Mouse (Mus musculus) limb, embryonic 11.5 days (tissue): ENCODE measurements around the gene Bloc1s2. TPM values are rescaled to one million over a fixed set of nuclear protein-coding genes. Genes with fewer than 3 reads are reported as not detected.
"Not testable (repeated sequence)": the region's sequence is repeated elsewhere in the genome, so short reads cannot be mapped to it uniquely, and the experiment has no call there.

ENCODE experiments used
- ATAC-seq: fragments of 200-750 bp; cut with Nextera tagmentation; 2 replicates; pipeline ENCODE4 v1.8.0; 2017; ENCODE audit warnings: low read depth; ENCODE audit not compliant: insufficient number of reproducible peaks, low FRiP score, low TSS enrichment
- DNase-seq: peaks from one replicate; pipeline ENCODE4 v3.0.0-alpha.2; 2015; ENCODE audit warnings: low spot score
- H3K27ac ChIP-seq: fragments of 300-500 bp; sonication (generic); replicated peaks from 2 replicates; pipeline ENCODE4 v1.5.1; 2014; ENCODE audit warnings: low read depth, mild to moderate bottlenecking, low read length
- H3K27me3 ChIP-seq: fragments of 300-500 bp; sonication (generic); 2 replicates; pipeline ENCODE4 v1.6.1; 2014; ENCODE audit warnings: mild to moderate bottlenecking, low read length, mixed read lengths; ENCODE audit not compliant: control insufficient read depth, insufficient read depth
- H3K36me3 ChIP-seq: fragments of 300-500 bp; sonication (generic); 2 replicates; pipeline ENCODE4 v1.6.1; 2014; ENCODE audit warnings: mild to moderate bottlenecking, low read length, moderate library complexity, mixed read lengths; ENCODE audit not compliant: control insufficient read depth, insufficient read depth
- H3K4me1 ChIP-seq: fragments of 300-500 bp; sonication (generic); 2 replicates; pipeline ENCODE4 v1.6.1; 2014; ENCODE audit warnings: low read length, mixed read lengths; ENCODE audit not compliant: control insufficient read depth, insufficient read depth
- H3K4me2 ChIP-seq: fragments of 300-500 bp; sonication (generic); 2 replicates; pipeline ENCODE4 v1.6.1; 2014; ENCODE audit warnings: low read depth, mild to moderate bottlenecking, moderate library complexity; ENCODE audit not compliant: severe bottlenecking
- H3K4me3 ChIP-seq: fragments of 300-500 bp; sonication (generic); 2 replicates; pipeline ENCODE4 v1.5.1; 2014; ENCODE audit warnings: low read depth, low read length
- H3K9ac ChIP-seq: fragments of 300-500 bp; sonication (generic); 2 replicates; pipeline ENCODE4 v1.6.1; 2014; ENCODE audit warnings: mild to moderate bottlenecking, low read length
- H3K9me3 ChIP-seq: fragments of 300-500 bp; sonication (generic); 2 replicates; pipeline ENCODE4 v1.6.1; 2016; ENCODE audit warnings: low read length; ENCODE audit not compliant: control insufficient read depth
- WGBS: fragments of 180-500 bp; shearing (Covaris S2); extraction: QIAGEN DNeasy Blood & Tissue Kit; methylation state at CpG from one replicate; pipeline ENCODE4 v1.1.7; 2014; 5-methylcytosine and 5-hydroxymethylcytosine counted together
- polyA plus RNA-seq: library from polyadenylated mRNA; unstranded; fragments of >200 nt; fragmentation: Nextera tagmentation; extraction: Ambion mirVana; gene quantifications from 2 replicates; pipeline ENCODE4 v1.2.1, GENCODE M21; 2014

Bloc1s2 gene
- polyA plus RNA-seq, 1 experiment from 2014 or later: 112 TPM

DNA sequence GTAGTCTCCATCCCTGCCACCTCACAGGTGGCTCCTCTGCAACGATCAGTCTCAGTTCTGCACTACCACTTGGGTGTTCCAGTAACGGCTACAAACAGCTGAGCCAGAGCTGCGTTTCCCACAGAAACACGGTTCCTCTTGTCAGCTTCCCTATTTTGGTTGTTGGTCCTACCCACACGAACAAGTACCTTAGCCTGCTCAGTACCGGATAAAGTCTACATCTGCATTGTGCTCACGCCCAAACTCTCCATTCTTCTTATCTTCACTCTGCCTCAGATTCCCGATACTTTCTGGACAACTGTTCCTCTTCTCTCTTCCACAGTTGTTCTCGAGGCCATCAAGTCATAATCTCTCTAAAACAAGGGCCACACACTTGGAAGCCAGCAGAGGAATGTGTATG lies 1.9 kb downstream of the Bloc1s2 start:
- no peak for DNase-seq
- H3K9me3 ChIP-seq: no peaks in the 10 kb centered on the region
- H3K4me3 ChIP-seq: no peak overlapping the region
- 91% methylated on average over 9 of the region's 9 CpGs for WGBS
- ATAC-seq: no peak
- H3K4me2 ChIP-seq: no peak overlapping the region
- H3K9ac ChIP-seq: no peak overlapping the region
- peaks cover 3% of the 10 kb centered on the region; the same call in 1 of the 2 replicates for H3K4me1 ChIP-seq
- no peaks in the 10 kb centered on the region for H3K27me3 ChIP-seq
- peaks cover 4% of the 10 kb centered on the region; the same call in 1 of the 2 replicates for H3K36me3 ChIP-seq
- H3K27ac ChIP-seq: no peak overlapping the region

DNA sequence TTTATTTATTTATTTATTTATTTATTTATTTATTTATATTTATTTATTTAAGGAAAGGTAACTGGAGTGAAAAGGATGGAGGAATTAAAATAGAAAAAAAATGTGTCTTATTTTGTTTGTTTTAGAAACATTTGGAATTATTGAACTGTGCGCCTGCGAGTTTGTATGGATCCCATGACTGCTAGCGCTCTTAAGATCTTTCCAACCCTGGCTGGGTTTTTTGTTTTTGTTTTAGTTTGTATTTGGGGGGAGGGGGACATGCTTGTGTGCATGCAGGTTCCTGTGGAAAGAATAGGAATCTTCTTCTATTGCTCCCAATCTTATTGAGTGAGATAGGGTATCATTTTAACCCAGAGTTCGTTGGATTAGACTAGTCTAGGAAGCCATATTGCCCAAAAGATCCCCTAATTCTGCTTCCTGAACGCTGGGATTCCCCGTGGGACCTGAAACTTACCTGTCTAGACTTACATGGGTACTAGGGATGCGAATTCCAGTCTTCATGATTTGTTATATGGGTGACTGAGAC lies 10.2 kb downstream of the Bloc1s2 start:
- no peak overlapping the region; the same call in 1 of the 2 replicates for H3K27ac ChIP-seq
- H3K9me3 ChIP-seq: no peaks in the 10 kb centered on the region
- ATAC-seq: no peak

DNA sequence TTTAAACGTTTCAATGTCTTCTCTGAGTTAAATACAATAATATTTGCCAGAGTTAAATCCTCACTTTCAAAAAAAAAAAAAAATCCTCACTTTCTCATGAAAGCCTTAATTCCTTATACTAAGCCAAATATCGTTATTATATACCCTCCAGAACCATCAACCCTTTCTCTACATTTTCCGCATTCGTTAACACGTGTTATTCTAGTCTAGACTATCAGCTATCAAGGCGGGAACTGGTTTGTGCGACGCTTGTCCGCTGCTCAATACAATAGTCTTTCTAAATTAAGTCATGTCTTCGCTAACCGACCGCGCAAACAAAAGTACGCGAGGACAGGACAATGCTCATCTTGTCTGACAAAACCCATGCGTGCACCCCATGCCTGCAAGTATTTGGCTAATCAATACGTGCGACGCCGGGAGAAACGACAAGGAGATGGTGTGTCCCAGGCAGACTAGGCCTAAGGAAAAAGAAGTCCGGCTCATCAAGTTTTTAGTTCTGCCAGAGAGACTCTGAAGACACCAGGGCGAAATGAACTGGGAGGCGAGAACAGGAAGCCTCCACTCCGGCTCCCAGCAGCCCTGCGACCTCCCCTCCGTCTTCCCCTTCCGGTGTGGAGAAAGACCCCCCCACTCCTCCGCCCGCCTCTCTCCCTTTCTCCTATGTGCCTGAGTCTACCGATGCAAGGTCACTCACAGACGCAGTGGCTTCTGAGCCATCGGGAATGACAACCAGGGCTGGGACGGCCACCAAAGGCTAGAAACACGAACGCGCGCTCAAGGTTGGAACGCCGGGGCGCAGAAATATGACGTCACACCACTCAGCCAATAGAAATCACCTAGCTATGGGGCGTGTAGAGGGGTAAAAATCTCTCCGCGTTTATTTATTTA lies 10.9 kb downstream of the Bloc1s2 start, which contains the start of gene Cwf19l1:
TSS of gene Cwf19l1 (minus strand) at position 805 of the 888 bp plus-strand sequence.
- Histone ChIP-seq H3K9ac (peak within 1 kb of the TSS; percentile 78), H3K9me3 (no peaks in the 10 kb centered on the region), H3K4me2 (peak within 1 kb of the TSS; percentile 64), H3K27me3 (no peaks in the 10 kb centered on the region), H3K4me1 (0 out of 2 replicates have a peak, but pooled peaks cover 2% of the 10 kb centered on the region), H3K27ac (peak within 1 kb of the TSS; percentile 93), H3K4me3 (peak within 1 kb of the TSS; percentile 64), H3K36me3 (0 out of 2 replicates have a peak, but pooled peaks cover 2% of the 10 kb centered on the region)
- under 1% methylated on average over 45 of the region's 45 CpGs for WGBS
- ATAC-seq (peak; percentile 68), DNase-seq (peak; percentile 95)

More for the DNA sequence above, 10.2 kb downstream of the Bloc1s2 start:
- Histone ChIP-seq H3K9ac (no peak overlapping the region), H3K4me2 (peak overlapping the region; percentile 43), H3K36me3 (0 out of 2 replicates have a peak, but pooled peaks cover 2% of the 10 kb centered on the region), H3K4me3 (peak overlapping the region; percentile 64; the same call in 1 of the 2 replicates), H3K4me1 (0 out of 2 replicates have a peak, but pooled peaks cover 2% of the 10 kb centered on the region), H3K27me3 (no peaks in the 10 kb centered on the region)
- peak; percentile 26 for DNase-seq
- WGBS: 27% methylated on average over 7 of the region's 7 CpGs

DNA sequence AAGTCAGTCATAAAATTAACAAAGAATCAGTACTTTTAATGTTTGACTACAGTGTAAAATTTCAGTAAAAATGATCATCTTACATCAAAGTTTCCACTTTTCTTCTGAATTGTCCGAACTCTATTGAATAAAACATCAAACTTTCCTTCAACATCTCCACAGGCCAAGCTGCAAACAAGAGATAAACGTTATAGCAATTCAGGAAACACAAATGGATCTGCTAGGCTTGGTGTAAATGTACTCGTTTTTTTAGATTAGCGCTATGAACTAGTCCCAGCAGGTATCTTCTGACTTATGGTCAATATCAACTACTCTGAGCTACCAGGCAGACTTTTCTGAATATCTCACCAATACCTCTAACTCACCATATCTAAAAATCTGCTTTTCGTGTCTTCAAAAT lies 13.3 kb downstream of the Bloc1s2 start:
- H3K4me3 ChIP-seq: no peak overlapping the region
- H3K4me1 ChIP-seq: 0 out of 2 replicates have a peak, but pooled peaks cover 2% of the 10 kb centered on the region
- ATAC-seq (no peak), DNase-seq (no peak)
- no peak overlapping the region for H3K27ac ChIP-seq
- H3K36me3 ChIP-seq: peaks cover 2% of the 10 kb centered on the region; the same call in 1 of the 2 replicates
- no peak overlapping the region for H3K9ac ChIP-seq
- H3K27me3 ChIP-seq: no peaks in the 10 kb centered on the region
- H3K4me2 ChIP-seq: no peak overlapping the region
- WGBS: 92% methylated on average over 5 of the region's 5 CpGs
- no peaks in the 10 kb centered on the region for H3K9me3 ChIP-seq

DNA sequence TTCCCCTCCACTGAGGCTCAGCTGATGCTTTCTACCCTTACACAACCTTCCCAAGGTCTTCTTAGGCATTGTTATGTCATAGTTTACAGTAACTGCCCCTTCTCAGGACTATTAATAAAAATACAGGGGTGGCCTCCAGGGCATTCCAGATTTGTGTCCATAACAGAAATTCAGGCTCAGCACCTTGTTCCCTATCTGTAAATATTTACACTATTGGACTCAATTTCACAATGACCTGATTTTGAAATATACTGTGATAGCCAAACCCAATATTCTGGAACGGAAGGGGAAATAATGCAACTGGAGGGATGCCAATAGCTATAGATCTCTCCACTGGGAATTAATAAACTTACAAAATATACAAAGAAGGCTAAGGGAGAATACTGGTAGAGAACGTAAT lies 17.7 kb downstream of the Bloc1s2 start:
- no peak for ATAC-seq
- Histone ChIP-seq H3K9ac (no peak overlapping the region), H3K36me3 (peaks cover 2% of the 10 kb centered on the region; the same call in 1 of the 2 replicates), H3K27ac (no peak overlapping the region), H3K27me3 (no peaks in the 10 kb centered on the region), H3K4me3 (no peak overlapping the region), H3K4me2 (no peak overlapping the region), H3K4me1 (no peaks in the 10 kb centered on the region), H3K9me3 (no peaks in the 10 kb centered on the region)
- whole genome bisulfite sequencing: 91% methylated on average over 2 of the region's 2 CpGs
- DNase-seq: no peak

DNA sequence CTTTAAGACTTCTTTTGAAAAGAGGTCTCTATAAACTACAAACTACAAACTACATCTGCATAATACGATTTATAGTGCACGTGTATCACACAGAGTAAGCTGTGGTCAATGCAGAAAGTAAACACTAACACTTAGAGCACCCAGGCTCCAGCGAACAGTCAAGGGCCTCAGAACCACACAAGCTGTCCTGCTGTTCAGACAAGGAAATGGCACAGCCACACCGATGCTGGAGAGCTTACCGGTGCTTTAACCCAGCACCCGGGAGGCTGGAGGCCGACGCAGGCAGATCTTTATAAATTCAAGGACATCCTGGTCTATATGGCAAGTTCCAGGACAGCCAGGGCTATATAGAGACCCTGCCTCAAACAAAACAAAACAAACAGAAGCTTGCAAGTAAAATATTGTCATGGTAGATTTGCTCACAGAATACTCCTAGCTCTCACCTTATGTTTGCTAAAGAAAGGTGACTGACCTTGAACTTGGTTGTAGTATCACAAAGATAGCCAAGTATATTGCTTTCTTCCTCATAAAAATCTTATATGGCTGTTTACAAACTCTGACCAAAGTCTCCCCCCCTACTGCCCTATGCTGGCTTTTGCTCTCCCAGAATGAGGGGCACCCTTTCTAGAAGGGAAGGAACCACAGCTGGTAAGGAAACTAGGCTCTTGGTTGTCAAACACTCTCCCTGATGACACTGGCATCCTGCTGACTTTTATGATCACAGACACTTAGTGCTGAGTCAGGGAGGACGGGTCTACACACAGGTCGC lies 18.3 kb downstream of the Bloc1s2 start:
- Histone ChIP-seq H3K27me3 (no peaks in the 10 kb centered on the region), H3K4me3 (no peak overlapping the region), H3K27ac (no peak overlapping the region), H3K4me1 (no peaks in the 10 kb centered on the region), H3K9ac (no peak overlapping the region), H3K4me2 (no peak overlapping the region), H3K9me3 (no peaks in the 10 kb centered on the region), H3K36me3 (peaks cover 7% of the 10 kb centered on the region; the same call in 1 of the 2 replicates)
- 91% methylated on average over 10 of the region's 10 CpGs for WGBS
- DNase-seq (no peak), ATAC-seq (no peak)

DNA sequence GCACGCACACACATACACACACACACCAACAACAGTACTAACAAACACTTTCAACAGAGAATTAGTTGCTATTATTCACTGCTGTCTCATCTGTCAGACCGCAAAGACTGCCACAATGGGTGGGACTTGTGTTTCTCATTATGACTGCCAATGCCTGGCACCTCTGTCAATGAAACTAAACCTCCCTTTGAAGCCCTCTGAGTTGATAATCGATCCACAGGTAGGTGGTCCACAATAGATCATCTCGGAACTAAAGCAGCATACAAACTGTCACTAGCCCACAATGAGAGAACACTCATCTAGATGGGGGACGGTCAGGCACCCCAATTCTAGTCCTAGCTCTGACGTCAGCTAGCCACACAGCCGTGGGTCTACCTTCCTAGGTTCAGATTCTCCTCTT lies 25.1 kb downstream of the Bloc1s2 start:
- no peaks in the 10 kb centered on the region for H3K4me1 ChIP-seq
- no peak overlapping the region for H3K27ac ChIP-seq
- H3K4me3 ChIP-seq: no peak overlapping the region
- WGBS: 94% methylated on average over 7 of the region's 7 CpGs
- H3K36me3 ChIP-seq: peaks cover 8% of the 10 kb centered on the region; the same call in 1 of the 2 replicates
- ATAC-seq: no peak
- no peaks in the 10 kb centered on the region for H3K27me3 ChIP-seq
- no peaks in the 10 kb centered on the region for H3K9me3 ChIP-seq
- no peak overlapping the region for H3K9ac ChIP-seq
- H3K4me2 ChIP-seq: no peak overlapping the region
- no peak for DNase-seq

DNA sequence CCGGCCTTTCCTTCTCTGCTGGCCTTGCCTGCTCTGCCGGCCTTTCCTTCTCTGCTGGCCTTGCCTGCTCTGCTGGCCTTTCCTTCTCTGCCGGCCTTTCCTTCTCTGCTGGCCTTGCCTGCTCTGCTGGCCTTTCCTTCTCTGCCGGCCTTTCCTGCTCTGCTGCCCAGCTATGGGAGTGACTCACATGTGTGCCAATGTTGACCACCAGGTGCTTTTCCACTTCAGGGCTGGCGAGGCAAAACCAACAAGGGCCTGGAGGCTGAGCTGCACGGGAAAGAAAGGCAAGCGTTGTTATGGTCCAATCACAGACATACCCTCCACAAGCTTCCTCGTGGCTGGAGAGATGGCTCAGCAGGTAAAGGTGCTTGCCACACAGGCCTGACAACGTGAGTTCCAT lies 25.6 kb downstream of the Bloc1s2 start:
- H3K36me3 ChIP-seq, H3K9me3 ChIP-seq, H3K4me1 ChIP-seq, ATAC-seq, H3K27me3 ChIP-seq, H3K27ac ChIP-seq, H3K4me3 ChIP-seq, H3K9ac ChIP-seq, H3K4me2 ChIP-seq, DNase-seq: not testable (repeated sequence)
- WGBS: 90% methylated on average over 7 of the region's 9 CpGs
